Mouse (Mus musculus) spleen, adult 2 months (tissue): ENCODE results near the gene Zfhx3.

Source experiments
- CTCF ChIP-seq: fragments of 200-500 bp; IDR thresholded peaks from 2 replicates; pipeline ENCODE4 v1.5.1; 2011; ENCODE audit warnings: mild to moderate bottlenecking, inconsistent platforms; ENCODE audit not compliant: insufficient read depth, insufficient read length, insufficient replicate concordance; ENCODE audit errors: extremely low read depth
- POLR2A ChIP-seq: fragments of 200-500 bp; IDR thresholded peaks from 2 replicates; pipeline ENCODE4 v1.6.1; 2011; ENCODE audit warnings: low read depth, low read length, inconsistent platforms

GRCm38 (mm10) chr8:108244636-108245494 lies 302.4 kb downstream of the Zfhx3 start:
- TF ChIP-seq CTCF (no peak), POLR2A (no peak)
